Mouse (Mus musculus): ENCODE measurements around the gene Mpzl2.

DNA sequence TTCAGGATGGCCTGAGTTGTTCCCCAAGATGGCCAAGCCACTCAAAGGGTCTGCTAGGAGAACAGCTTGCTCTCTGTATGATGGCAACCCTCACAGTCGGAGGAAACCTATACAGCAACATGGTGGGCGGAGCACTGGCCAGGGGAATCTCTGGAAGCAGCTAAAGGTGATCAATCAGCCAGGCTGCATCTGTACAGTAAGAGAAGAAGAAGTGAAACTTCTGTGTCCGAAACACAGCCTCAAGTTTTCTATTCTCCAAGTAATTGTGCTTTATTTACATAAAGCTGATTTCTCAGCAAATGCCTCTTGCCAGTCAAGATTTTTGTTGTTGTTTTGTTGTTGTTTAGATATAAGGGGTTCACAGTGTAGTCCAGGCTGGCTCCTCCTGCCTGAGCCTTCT, 38.3 kb downstream of the Mpzl2 start:
- no peak for TF ChIP-seq CTCF (IDR thresholded peaks at IDR 0.05; ENCODE audit: extremely low read depth, insufficient read depth, insufficient read length, insufficient replicate concordance)
- no peak for TF ChIP-seq POLR2A (IDR thresholded peaks at IDR 0.05; ENCODE audit: low read depth, low read length)
